Comparison of ENCODE assay signal across 8 mouse cellular contexts in the genomic region with DNA sequence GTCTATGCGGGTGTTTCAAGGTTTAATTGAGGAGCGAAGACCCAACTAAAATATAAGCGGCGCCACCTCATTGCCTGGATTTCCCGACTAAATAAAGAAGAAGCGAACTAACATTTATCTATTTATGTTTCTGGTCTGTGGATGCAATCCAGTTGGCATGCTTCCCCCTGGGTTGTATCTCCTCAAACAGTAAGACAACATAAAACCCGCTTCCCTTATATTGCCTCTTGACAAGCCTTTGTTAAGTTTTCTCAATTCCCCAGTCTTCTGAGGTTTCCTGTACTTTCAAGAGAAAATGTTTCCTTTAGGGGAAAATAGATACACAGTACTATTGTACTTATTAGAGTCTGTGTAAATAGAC. TPM values are rescaled to one million over a fixed set of nuclear protein-coding genes. Genes with fewer than 3 reads are reported as not detected.
DNase-seq lines count a peak whose midpoint lies in the region; ATAC-seq and TF ChIP-seq lines count a peak whose summit lies in the region.

No protein-coding gene starts in this region.

- H3K9me3 ChIP-seq in hindbrain, embryonic 11.5 days (ENCODE audit: control insufficient read depth, low read length), result no peaks in the 10 kb centered on the region
- no peaks in the 10 kb centered on the region for H3K9me3 ChIP-seq in midbrain, embryonic 12.5 days

- peak overlapping the region; percentile 25; the same call in 1 of the 2 replicates for H3K4me3 ChIP-seq in liver, adult 2 months (ENCODE audit: insufficient read depth, low read depth, low read length)
- peak overlapping the region; percentile 94 for H3K4me3 ChIP-seq in cortical plate, adult 2 months (ENCODE audit: insufficient read depth, low read length)
- peak overlapping the region; percentile 82 for H3K4me3 ChIP-seq in hindbrain, embryonic 11.5 days (ENCODE audit: low read depth, low read length)
- H3K4me3 ChIP-seq in midbrain, embryonic 12.5 days, result peak overlapping the region; percentile 91

- peaks cover 3% of the 10 kb centered on the region; the same call in 1 of the 2 replicates for H3K4me1 ChIP-seq in liver, adult 2 months (ENCODE audit: control insufficient read depth, insufficient read depth, low read length)
- H3K4me1 ChIP-seq in cortical plate, adult 2 months (ENCODE audit: control insufficient read depth, insufficient read depth, low read length), result peaks cover 2% of the 10 kb centered on the region
- H3K4me1 ChIP-seq in hindbrain, embryonic 11.5 days (replicated peaks; ENCODE audit: control insufficient read depth, insufficient read depth, low read length), result no peaks in the 10 kb centered on the region; the same call in 1 of the 2 replicates
- peaks cover 32% of the 10 kb centered on the region for H3K4me1 ChIP-seq in midbrain, embryonic 12.5 days

- 39% methylated on average over 7 of the region's 7 CpGs for WGBS in liver, adult 2 months
- WGBS in hindbrain, embryonic 11.5 days, result 53% methylated on average over 7 of the region's 7 CpGs
- WGBS in midbrain, embryonic 12.5 days, result 46% methylated on average over 7 of the region's 7 CpGs

- no peak for TF ChIP-seq POLR2A in liver, adult 2 months (IDR thresholded peaks at IDR 0.05; ENCODE audit: extremely low read depth, insufficient read depth, low read length)
- TF ChIP-seq POLR2A in cortical plate, adult 2 months (IDR thresholded peaks at IDR 0.05; ENCODE audit: extremely low read depth, insufficient read depth, low read length), result no peak

- ATAC-seq in hindbrain, embryonic 11.5 days (ENCODE audit: low FRiP score), result no peak
- no peak for ATAC-seq in midbrain, embryonic 12.5 days (ENCODE audit: low FRiP score, low read depth)

- H3K4me2 ChIP-seq in hindbrain, embryonic 11.5 days (replicated peaks; ENCODE audit: low read depth, low read length), result peak overlapping the region; percentile 82
- H3K4me2 ChIP-seq in midbrain, embryonic 12.5 days (replicated peaks), result peak overlapping the region; percentile 82

- no peak for TF ChIP-seq CTCF in liver, adult 2 months (IDR thresholded peaks at IDR 0.05; ENCODE audit: low read depth, low read length)
- no peak for TF ChIP-seq CTCF in cortical plate, adult 2 months (IDR thresholded peaks at IDR 0.05; ENCODE audit: extremely low read depth, insufficient read depth, low read length)

- H3K27me3 ChIP-seq in liver, adult 2 months (ENCODE audit: control insufficient read depth, insufficient read depth, low read length), result no peaks in the 10 kb centered on the region
- no peaks in the 10 kb centered on the region for H3K27me3 ChIP-seq in hindbrain, embryonic 11.5 days (ENCODE audit: control insufficient read depth, insufficient read depth, low read length)
- H3K27me3 ChIP-seq in midbrain, embryonic 12.5 days, result no peaks in the 10 kb centered on the region

- DNase-seq in liver, adult 2 months (ENCODE audit: extremely low read depth, low read depth, low spot score), result no peak
- DNase-seq in liver (no peak), adipocyte (ENCODE audit: low spot score) (no peak)
- DNase-seq in hindbrain, embryonic 11.5 days (ENCODE audit: low spot score), result no peak
- DNase-seq in frontal cortex, postnatal 25 days (ENCODE audit: low spot score in 2 of 2), result no peak
- DNase-seq in layer of hippocampus, adult 11-12 months (ENCODE audit: low spot score), result no peak

- H3K9ac ChIP-seq in liver, adult 2 months (ENCODE audit: low read depth, low read length), result no peak overlapping the region
- H3K9ac ChIP-seq in hindbrain, embryonic 11.5 days (ENCODE audit: low read depth, low read length), result peak overlapping the region; percentile 79; the same call in 1 of the 2 replicates
- no peak overlapping the region for H3K9ac ChIP-seq in midbrain, embryonic 12.5 days (replicated peaks)

- H3K36me3 ChIP-seq in liver, adult 2 months (ENCODE audit: control insufficient read depth, insufficient read depth, low read length), result peaks cover 11% of the 10 kb centered on the region
- no peaks in the 10 kb centered on the region for H3K36me3 ChIP-seq in hindbrain, embryonic 11.5 days (ENCODE audit: control insufficient read depth, insufficient read depth, low read length)
- peaks cover 14% of the 10 kb centered on the region for H3K36me3 ChIP-seq in midbrain, embryonic 12.5 days

- peaks cover 13% of the 10 kb centered on the region; the same call in 1 of the 2 replicates for H3K79me2 ChIP-seq in liver, adult 2 months (ENCODE audit: control insufficient read depth, insufficient read depth, low read length)

- peak overlapping the region; percentile 45 for H3K27ac ChIP-seq in liver, adult 2 months (replicated peaks; ENCODE audit: insufficient read depth, low read depth, low read length)
- H3K27ac ChIP-seq in cortical plate, adult 2 months (ENCODE audit: insufficient read depth, low read length), result no peak overlapping the region
- H3K27ac ChIP-seq in hindbrain, embryonic 11.5 days (ENCODE audit: low read depth, low read length), result no peak overlapping the region
- no peak overlapping the region for H3K27ac ChIP-seq in midbrain, embryonic 12.5 days (replicated peaks)

RNA-seq across cellular contexts. Expression of a gene that starts 0.8 kb away (rescaled TPM):
- total RNA-seq in liver, adult 2 months (2014; rRNA removed), result 212 and 260 TPM in 2 replicates
- polyA plus RNA-seq in liver, adult 2 months (2012; rRNA removed), result 71.2 and 87.0 TPM in 2 replicates
- polyA plus RNA-seq in cortical plate, adult 2 months (2012; rRNA removed), result 150 and 158 TPM in 2 replicates
- 275 and 283 TPM in 2 replicates for polyA plus RNA-seq in hindbrain, embryonic 11.5 days (2014; fragmentation: Nextera tagmentation; extraction: Ambion mirVana)
- polyA plus RNA-seq in midbrain, embryonic 12.5 days (2016; fragmentation: Nextera tagmentation; extraction: Ambion mirVana), result 233 and 244 TPM in 2 replicates

RNA-seq across cellular contexts. Expression of a gene that starts 1.0 kb away (rescaled TPM):
- 4.9 and 5.5 TPM in 2 replicates for total RNA-seq in liver, adult 2 months (2014; rRNA removed)
- 20.0 and 25.5 TPM in 2 replicates for polyA plus RNA-seq in liver, adult 2 months (2012; rRNA removed)
- polyA plus RNA-seq in cortical plate, adult 2 months (2012; rRNA removed), result 40.8 and 41.2 TPM in 2 replicates
- polyA plus RNA-seq in hindbrain, embryonic 11.5 days (2014; fragmentation: Nextera tagmentation; extraction: Ambion mirVana), result 72.1 and 76.7 TPM in 2 replicates
- 64.6 and 66.4 TPM in 2 replicates for polyA plus RNA-seq in midbrain, embryonic 12.5 days (2016; fragmentation: Nextera tagmentation; extraction: Ambion mirVana)

RNA-seq across cellular contexts. Expression of a gene that starts 28.4 kb away (rescaled TPM):
- 25.9 and 32.9 TPM in 2 replicates for total RNA-seq in liver, adult 2 months (2014; rRNA removed)
- 20.8 and 25.1 TPM in 2 replicates for polyA plus RNA-seq in liver, adult 2 months (2012; rRNA removed)
- polyA plus RNA-seq in cortical plate, adult 2 months (2012; rRNA removed), result 14.1 and 15.6 TPM in 2 replicates
- 66.9 and 68.3 TPM in 2 replicates for polyA plus RNA-seq in hindbrain, embryonic 11.5 days (2014; fragmentation: Nextera tagmentation; extraction: Ambion mirVana)
- 61.5 and 61.7 TPM in 2 replicates for polyA plus RNA-seq in midbrain, embryonic 12.5 days (2016; fragmentation: Nextera tagmentation; extraction: Ambion mirVana)

Comparison
In these comparisons a context has a peak if more than half of its experiments do, and no peak if none do; other contexts are left out.
1. H3K4me3 ChIP-seq: peak in every context shown above with its lines; median percentile 94 in cortical plate, adult 2 months; 91 in midbrain, embryonic 12.5 days; 82 in hindbrain, embryonic 11.5 days; 25 in liver, adult 2 months.